In the genomic region with DNA sequence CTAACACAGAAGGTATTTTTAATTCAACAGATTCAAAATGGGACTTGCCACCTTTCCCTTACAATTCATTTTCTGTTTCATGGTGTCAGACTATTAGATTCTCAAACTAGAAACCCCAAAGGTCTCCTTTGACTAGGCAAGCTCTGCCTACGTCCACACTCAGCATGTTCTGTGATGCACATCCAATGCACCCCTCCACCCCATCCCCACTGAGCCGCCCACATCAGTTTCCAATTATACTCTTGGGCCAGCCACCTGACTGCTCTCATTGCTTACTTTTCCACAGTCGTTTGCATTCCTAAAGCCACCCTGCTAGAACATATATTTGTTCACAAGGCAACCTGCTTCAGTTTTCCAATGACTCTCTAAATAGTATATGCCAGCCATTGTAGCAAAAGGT, we compare ENCODE assay signal across 22 mouse cellular contexts.
DNase-seq lines count a peak whose midpoint lies in the region; ATAC-seq and TF ChIP-seq lines count a peak whose summit lies in the region.
"Had no signal": no experiment of that assay in that cellular context is flagged by ENCODE, and none has a peak within 500 bp of the region (broad histone marks: within the 10 kb centered on the region; RNA-seq: fewer than 3 reads in every experiment).

No protein-coding gene starts in this region.

- no peaks in the 10 kb centered on the region for H3K9me3 ChIP-seq in kidney, embryonic 15.5 days (replicated peaks)
- H3K9me3 ChIP-seq: embryonic facial prominence, embryonic 13.5 days; forebrain, embryonic 12.5 days; heart, embryonic 10.5 days; heart, embryonic 15.5 days; hindbrain, embryonic 13.5 days; intestine, embryonic 15.5 days had no signal

- no peaks in the 10 kb centered on the region for H3K27me3 ChIP-seq in kidney, embryonic 15.5 days
- H3K27me3 ChIP-seq in kidney, adult 2 months (replicated peaks; ENCODE audit: control insufficient read depth, insufficient read depth, low read length): no peaks in the 10 kb centered on the region
- H3K27me3 ChIP-seq: embryonic facial prominence, embryonic 13.5 days; forebrain, embryonic 12.5 days; heart, embryonic 15.5 days; hindbrain, embryonic 13.5 days; intestine, embryonic 15.5 days had no signal

- no peak overlapping the region for H3K27ac ChIP-seq in kidney, embryonic 15.5 days
- no peak overlapping the region for H3K27ac ChIP-seq in kidney, adult 2 months (ENCODE audit: insufficient read depth, low read depth, low read length)
- H3K27ac ChIP-seq: embryonic facial prominence, embryonic 13.5 days; forebrain, embryonic 12.5 days; heart, embryonic 10.5 days; heart, embryonic 15.5 days; hindbrain, embryonic 13.5 days; hindbrain, postnatal 0 days; intestine, embryonic 15.5 days had no signal

- TF ChIP-seq POLR2A in kidney, adult 2 months (IDR thresholded peaks at IDR 0.05; ENCODE audit: low read depth, low read length): no peak

- no peaks in the 10 kb centered on the region for H3K36me3 ChIP-seq in kidney, embryonic 15.5 days
- H3K36me3 ChIP-seq in kidney, adult 2 months (ENCODE audit: control insufficient read depth, insufficient read depth, low read length): no peaks in the 10 kb centered on the region
- H3K36me3 ChIP-seq: embryonic facial prominence, embryonic 13.5 days; forebrain, embryonic 12.5 days; heart, embryonic 10.5 days; heart, embryonic 15.5 days; hindbrain, embryonic 13.5 days; intestine, embryonic 15.5 days had no signal

- no peak overlapping the region for H3K9ac ChIP-seq in kidney, embryonic 15.5 days
- H3K9ac ChIP-seq: embryonic facial prominence, embryonic 13.5 days; forebrain, embryonic 12.5 days; heart, embryonic 15.5 days; hindbrain, embryonic 13.5 days; intestine, embryonic 15.5 days had no signal

- WGBS in kidney, embryonic 15.5 days: 63% methylated on average over 3 of the region's 3 CpGs
- 55% methylated on average over 3 of the region's 3 CpGs for WGBS in kidney, adult 2 months

- ATAC-seq in kidney, embryonic 15.5 days (replicated peaks; ENCODE audit: low FRiP score): 0 out of 2 replicates have a peak, but pooled peaks have one; percentile 49
- ATAC-seq in CD4-positive, CD25-positive, alpha-beta regulatory T cell, adult 4 months: peak; percentile 47
- ATAC-seq in inflammation-experienced regulatory T-cells, adult 6 months: peak; percentile 68
- ATAC-seq: forebrain, embryonic 16.5 days; hindbrain, postnatal 0 days; intestine, embryonic 15.5 days had no signal

- no peak for DNase-seq in kidney, adult 2 months
- DNase-seq in right cerebral cortex, adult 18-20 months: peak; percentile 30
- DNase-seq in right cerebral cortex, postnatal 25 days: no peak
- no peak for DNase-seq in cerebellum, postnatal 36 days
- DNase-seq: adrenal gland, postnatal 10 days; cerebellum, adult 18-20 months; cerebellum, adult 9-11 months; embryo, embryonic 11 days; gastrocnemius, postnatal 36 days; heart, adult 18-20 months; heart, postnatal 14 days had no signal

- peaks cover 24% of the 10 kb centered on the region for H3K4me1 ChIP-seq in kidney, embryonic 15.5 days
- H3K4me1 ChIP-seq in kidney, adult 2 months (ENCODE audit: control insufficient read depth, insufficient read depth, low read length): no peaks in the 10 kb centered on the region; the same call in 1 of the 2 replicates

- no peak overlapping the region for H3K4me3 ChIP-seq in kidney, embryonic 15.5 days (replicated peaks)
- no peak overlapping the region for H3K4me3 ChIP-seq in kidney, adult 2 months (ENCODE audit: insufficient read depth, low read depth, low read length)
- H3K4me3 ChIP-seq: embryonic facial prominence, embryonic 13.5 days; forebrain, embryonic 12.5 days; heart, embryonic 10.5 days; heart, embryonic 15.5 days; hindbrain, embryonic 13.5 days; intestine, embryonic 15.5 days had no signal

- no peak for TF ChIP-seq CTCF in kidney, adult 2 months (conservative IDR thresholded peaks at IDR 0.05; ENCODE audit: insufficient read depth, insufficient read length, low read depth, low read length)

- H3K4me2 ChIP-seq in kidney, embryonic 15.5 days: no peak overlapping the region
- H3K4me2 ChIP-seq: embryonic facial prominence, embryonic 13.5 days; forebrain, embryonic 12.5 days; heart, embryonic 15.5 days; hindbrain, embryonic 13.5 days; intestine, embryonic 15.5 days had no signal
